Mouse (Mus musculus) MEL (cell line): ENCODE data around the gene G6pc3. TPM values are rescaled to one million over a fixed set of nuclear protein-coding genes. Genes with fewer than 3 reads are reported as not detected.

Experiments
- DNase-seq: peaks from one replicate; pipeline ENCODE4 v3.0.0; 2011; ENCODE audit warnings: low read depth, low spot score
- H3K27ac ChIP-seq: 2 replicates; pipeline ENCODE4 v1.5.1; 2012; ENCODE audit warnings: low read depth, mild to moderate bottlenecking, control low read depth, low read length, moderate library complexity; ENCODE audit not compliant: control insufficient read depth
- H3K27me3 ChIP-seq, 2 experiments: fragments of 150-350 bp in 1 of 2; sonication (generic) in 1 of 2; 2 replicates each; pipeline ENCODE4 v1.6.1; 2012; ENCODE audit warnings: low read length in 2 of 2, mild to moderate bottlenecking in 2 of 2, improper control_type of control experiment in 1 of 2, moderate library complexity in 1 of 2; ENCODE audit not compliant: insufficient read depth in 2 of 2, control insufficient read depth in 1 of 2
- H3K36me3 ChIP-seq, 2 experiments: 2 replicates each; pipeline ENCODE4 v1.6.1; 2012 to 2014; ENCODE audit warnings: low read length in 2 of 2, improper control_type of control experiment in 1 of 2, inconsistent platforms in 1 of 2, mild to moderate bottlenecking in 1 of 2; ENCODE audit not compliant: insufficient read depth in 2 of 2, control insufficient read depth in 1 of 2
- H3K4me1 ChIP-seq, 2 experiments: fragments of 150-350 bp in 1 of 2; sonication (generic) in 1 of 2; 2 replicates each; pipeline ENCODE4 v1.6.1; 2012; ENCODE audit warnings: low read length in 2 of 2, improper control_type of control experiment in 1 of 2, mild to moderate bottlenecking in 1 of 2; ENCODE audit not compliant: insufficient read depth in 2 of 2, control insufficient read depth in 1 of 2
- H3K4me3 ChIP-seq, 2 experiments: fragments of 150-350 bp in 1 of 2; sonication (generic) in 1 of 2; 2 replicates each; pipeline ENCODE4 v1.5.1; 2012; ENCODE audit warnings: low read depth in 2 of 2, low read length in 2 of 2, mild to moderate bottlenecking in 2 of 2, moderate library complexity in 2 of 2, control low read depth in 1 of 2, improper control_type of control experiment in 1 of 2; ENCODE audit not compliant: control insufficient read depth in 1 of 2, insufficient read depth in 1 of 2
- H3K79me2 ChIP-seq: 2 replicates; pipeline ENCODE4 v1.6.1; 2012; ENCODE audit warnings: mild to moderate bottlenecking, low read length, moderate library complexity; ENCODE audit not compliant: control insufficient read depth, poor library complexity, insufficient read depth
- H3K9ac ChIP-seq: 2 replicates; pipeline ENCODE4 v1.6.1; 2012; ENCODE audit warnings: low read depth, mild to moderate bottlenecking, control low read depth, low read length, moderate library complexity; ENCODE audit not compliant: control insufficient read depth, poor library complexity, severe bottlenecking
- H3K9me3 ChIP-seq: fragments of 150-350 bp; sonication (generic); replicated peaks from 2 replicates; pipeline ENCODE4 v1.6.1; 2012; ENCODE audit warnings: mild to moderate bottlenecking, low read length, improper control_type of control experiment, moderate library complexity; ENCODE audit not compliant: insufficient read depth
- BHLHE40 ChIP-seq: IDR thresholded peaks from 2 replicates; pipeline ENCODE4 v1.6.1; 2012; ENCODE audit warnings: low read depth, mild to moderate bottlenecking, inconsistent platforms, low read length, improper control_type of control experiment, borderline replicate concordance
- CHD1 ChIP-seq: IDR thresholded peaks from 2 replicates; pipeline ENCODE4 v1.6.1; 2012; ENCODE audit warnings: low read depth, mild to moderate bottlenecking, inconsistent platforms, low read length, improper control_type of control experiment
- CHD2 ChIP-seq: IDR thresholded peaks from 2 replicates; pipeline ENCODE4 v1.6.1; 2011; ENCODE audit warnings: low read length, improper control_type of control experiment
- E2F4 ChIP-seq: IDR thresholded peaks from 2 replicates; pipeline ENCODE4 v1.6.1; 2011; ENCODE audit warnings: low read depth, low read length, improper control_type of control experiment, borderline replicate concordance
- EP300 ChIP-seq, 2 experiments: IDR thresholded peaks; 2 replicates each; pipeline ENCODE4 v1.6.1; 2011; ENCODE audit warnings: improper control_type of control experiment in 2 of 2, low read length in 2 of 2, low read depth in 1 of 2, mild to moderate bottlenecking in 1 of 2
- ETS1 ChIP-seq: IDR thresholded peaks from 2 replicates; pipeline ENCODE4 v1.6.1; 2012; ENCODE audit warnings: low read depth, mild to moderate bottlenecking, inconsistent platforms, low read length, improper control_type of control experiment, moderate library complexity
- GATA1 ChIP-seq: IDR thresholded peaks from 2 replicates; pipeline ENCODE4 v1.6.1; 2011; ENCODE audit warnings: low read depth, low read length, improper control_type of control experiment
- KAT2A ChIP-seq: conservative IDR thresholded peaks from 2 replicates; pipeline ENCODE4 v1.6.1; 2012; ENCODE audit warnings: low read depth, low read length, improper control_type of control experiment, inconsistent platforms
- MAX ChIP-seq: IDR thresholded peaks from 2 replicates; pipeline ENCODE4 v1.6.1; 2011; ENCODE audit warnings: low read length, improper control_type of control experiment
- MAZ ChIP-seq: IDR thresholded peaks from 2 replicates; pipeline ENCODE4 v1.6.1; 2012; ENCODE audit warnings: low read depth, mild to moderate bottlenecking, inconsistent platforms, low read length, improper control_type of control experiment
- NELFE ChIP-seq: IDR thresholded peaks from 2 replicates; pipeline ENCODE4 v1.6.1; 2011; ENCODE audit warnings: low read depth, low read length, improper control_type of control experiment
- NRF1 ChIP-seq: IDR thresholded peaks from 2 replicates; pipeline ENCODE4 v1.6.1; 2014; ENCODE audit warnings: low read depth, mild to moderate bottlenecking, inconsistent platforms, low read length, improper control_type of control experiment, moderate library complexity; ENCODE audit not compliant: poor library complexity, insufficient read depth, severe bottlenecking
- RAD21 ChIP-seq: IDR thresholded peaks from 2 replicates; pipeline ENCODE4 v1.6.1; 2011; ENCODE audit warnings: mild to moderate bottlenecking, low read depth, low read length, improper control_type of control experiment
- RCOR1 ChIP-seq: IDR thresholded peaks from 2 replicates; pipeline ENCODE4 v1.6.1; 2012; ENCODE audit warnings: low read depth, mild to moderate bottlenecking, inconsistent platforms, low read length, improper control_type of control experiment
- SIN3A ChIP-seq: IDR thresholded peaks from 2 replicates; pipeline ENCODE4 v1.6.1; 2012; ENCODE audit warnings: low read length, improper control_type of control experiment, inconsistent platforms
- TAL1 ChIP-seq: IDR thresholded peaks from 2 replicates; pipeline ENCODE4 v1.6.1; 2012; ENCODE audit warnings: mild to moderate bottlenecking, inconsistent platforms, low read length, moderate library complexity, mixed read lengths
- UBTF ChIP-seq: IDR thresholded peaks from 2 replicates; pipeline ENCODE4 v1.6.1; 2012; ENCODE audit warnings: low read depth, mild to moderate bottlenecking, inconsistent platforms, low read length, improper control_type of control experiment, moderate library complexity, borderline replicate concordance; ENCODE audit not compliant: insufficient read depth
- USF1 ChIP-seq: IDR thresholded peaks from 2 replicates; pipeline ENCODE4 v1.6.1; 2014; ENCODE audit warnings: low read depth, mild to moderate bottlenecking, inconsistent platforms, low read length, improper control_type of control experiment, moderate library complexity
- USF2 ChIP-seq, 2 experiments: IDR thresholded peaks; 2 replicates each; pipeline ENCODE4 v1.6.1; 2011 to 2012; ENCODE audit warnings: improper control_type of control experiment in 2 of 2, low read length in 2 of 2, borderline replicate concordance in 1 of 2, inconsistent platforms in 1 of 2, low read depth in 1 of 2, mild to moderate bottlenecking in 1 of 2; ENCODE audit not compliant: insufficient read depth in 1 of 2
- ZC3H11A ChIP-seq: IDR thresholded peaks from 2 replicates; pipeline ENCODE4 v1.6.1; 2012; ENCODE audit warnings: low read depth, mild to moderate bottlenecking, inconsistent platforms, low read length, improper control_type of control experiment
- ZMIZ1 ChIP-seq: IDR thresholded peaks from 2 replicates; pipeline ENCODE4 v1.6.1; 2012; ENCODE audit warnings: low read depth, mild to moderate bottlenecking, inconsistent platforms, low read length, improper control_type of control experiment, moderate library complexity
- polyA plus RNA-seq, 2 experiments: library from polyadenylated mRNA; stranded (reverse) in 1 of 2; unstranded in 1 of 2; fragments of >175 nt in 1 of 2; fragments of >200 nt in 1 of 2; gene quantifications; 2 replicates each; pipeline versions ENCODE4 v1.2.1 to v1.2.4; 2012; ENCODE audit warnings: low replicate concordance in 2 of 2, low read depth in 1 of 2; ENCODE audit not compliant: insufficient read length in 2 of 2, insufficient read depth in 1 of 2, missing spikeins in 1 of 2
- total RNA-seq: library from RNA; depleted of rRNA; stranded (reverse); fragments of 300-350 nt; gene quantifications from 2 replicates; pipeline ENCODE4 v1.2.3, GENCODE M21; 2012

G6pc3 gene
- total and polyA plus RNA-seq, 3 experiments, result 48.9 to 104 TPM; not detected in 1

DNA sequence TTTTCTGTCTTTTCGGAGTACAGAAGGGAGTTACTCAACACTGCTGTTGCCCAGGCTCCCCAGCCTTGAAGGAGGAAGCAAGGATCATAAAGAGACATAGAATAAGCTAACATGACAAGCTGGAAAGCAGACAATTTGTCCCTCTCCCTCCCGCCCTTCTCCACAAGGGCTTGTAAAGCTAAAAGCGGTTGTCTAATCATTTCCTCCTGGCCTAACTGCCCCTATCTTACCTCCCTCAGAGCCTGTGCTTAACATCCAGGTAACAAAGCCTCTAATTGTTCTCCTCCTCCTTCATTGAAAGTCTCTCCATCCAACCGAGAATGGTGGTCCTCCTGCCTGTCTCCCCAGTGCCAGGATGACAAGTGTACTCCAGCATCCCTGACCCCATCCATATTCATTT is 1.4 kb downstream of the G6pc3 start (continued):
- TF ChIP-seq RCOR1, result peak; percentile 58
- TF ChIP-seq USF2 (IDR thresholded peaks at IDR 0.05; ENCODE audit: borderline replicate concordance in 1 of 2, insufficient read depth in 1 of 2, low read depth in 1 of 2, low read length in 2 of 2), result no peak
- TF ChIP-seq BHLHE40, result no peak

DNA sequence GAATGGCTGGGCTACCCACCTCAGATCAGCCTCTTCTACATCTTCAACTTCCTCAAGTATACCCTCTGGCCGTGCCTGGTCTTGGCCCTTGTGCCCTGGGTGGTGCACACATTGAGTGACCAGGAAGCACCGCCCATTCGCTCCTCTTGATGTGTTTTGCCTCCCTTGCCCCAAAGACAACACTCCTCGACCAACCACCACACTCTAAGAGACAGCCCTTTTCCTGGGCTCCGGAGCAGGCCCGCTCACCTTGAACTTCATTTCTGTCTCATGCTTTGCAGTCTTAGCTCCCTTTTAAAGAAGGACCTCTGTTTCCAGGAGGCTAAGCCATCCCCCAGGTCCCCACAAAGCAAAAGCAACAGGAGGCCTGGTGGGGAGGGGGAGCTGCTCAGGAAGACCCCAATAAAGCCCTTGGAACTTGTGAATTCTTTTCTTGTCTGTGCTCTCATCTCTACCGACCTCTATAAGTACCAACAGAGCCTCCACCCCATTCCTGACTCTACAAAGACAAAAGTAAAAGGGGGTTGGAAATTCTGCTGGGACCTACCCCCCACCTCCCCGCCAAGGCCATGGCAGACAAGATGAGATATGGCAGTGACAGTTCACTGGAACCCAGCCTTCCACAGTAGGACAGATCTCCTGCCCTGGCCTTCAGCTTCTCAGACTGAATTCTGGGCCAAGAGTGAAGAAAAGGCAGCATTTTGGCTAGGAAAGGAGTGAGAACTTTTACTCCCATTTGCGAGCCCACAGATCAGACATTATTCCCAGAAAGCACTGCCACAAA is 4.4 kb downstream of the G6pc3 start:
- no peaks in the 10 kb centered on the region for H3K9me3 ChIP-seq
- peaks cover 14 to 49% of the 10 kb centered on the region in 2 experiments for H3K4me1 ChIP-seq
- no peak overlapping the region for H3K4me3 ChIP-seq
- no peaks in the 10 kb centered on the region for H3K27me3 ChIP-seq
- peaks cover 16% of the 10 kb centered on the region for H3K79me2 ChIP-seq
- H3K27ac ChIP-seq, result no peak overlapping the region; the same call in 1 of the 2 replicates
- H3K36me3 ChIP-seq, result peaks cover 0 to 39% of the 10 kb centered on the region in 2 experiments; a peak in 2 of 4 replicates
- TF ChIP-seq MAX, result no peak
- TF ChIP-seq RAD21, result no peak
- no peak for TF ChIP-seq TAL1
- TF ChIP-seq ZMIZ1, result no peak
- TF ChIP-seq UBTF, result no peak
- no peak for TF ChIP-seq BHLHE40
- TF ChIP-seq USF1, result no peak
- DNase-seq, result no peak
- H3K9ac ChIP-seq, result no peak overlapping the region

DNA sequence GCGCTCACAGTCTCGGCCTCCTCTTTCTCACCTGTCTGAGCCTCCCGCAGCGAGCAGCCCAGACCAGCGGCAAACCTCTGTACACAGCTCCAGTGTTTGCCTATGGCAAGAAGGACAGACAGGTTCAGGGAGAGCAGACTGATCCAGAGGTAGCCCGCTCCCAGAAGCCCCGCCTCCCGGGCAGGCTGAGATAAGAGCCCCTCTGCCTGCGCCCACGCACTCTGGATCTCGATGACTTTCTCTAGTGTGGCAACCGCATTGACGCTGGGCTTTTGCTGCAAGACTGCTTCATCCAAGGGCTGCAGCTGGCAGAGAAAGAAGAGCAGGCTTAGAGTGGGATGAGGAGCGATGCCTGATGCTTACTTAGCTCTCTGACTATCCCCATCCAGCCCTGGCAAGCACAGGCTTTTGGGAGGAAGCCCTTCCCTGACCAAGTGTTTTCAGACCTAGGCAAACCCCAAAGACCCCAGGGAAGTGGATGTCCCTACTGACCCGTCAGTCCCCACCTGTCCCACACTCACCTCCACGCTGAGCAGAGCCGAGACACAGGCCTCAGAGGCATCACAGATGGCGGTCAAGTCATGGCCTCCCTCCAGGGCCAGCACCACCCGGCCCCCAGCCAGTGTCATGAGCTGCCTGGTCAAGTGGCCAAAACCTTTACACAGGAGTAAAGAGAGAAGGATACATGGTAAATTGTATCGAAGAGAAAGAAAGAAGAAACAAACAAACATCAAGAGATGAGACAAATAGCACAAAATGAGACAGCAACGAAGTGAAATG is 6.8 kb downstream of the G6pc3 start:
- Histone ChIP-seq H3K9ac (peak overlapping the region; percentile 45), H3K36me3 (peaks cover 0 to 33% of the 10 kb centered on the region in 2 experiments; a peak in 2 of 4 replicates), H3K27me3 (no peaks in the 10 kb centered on the region), H3K79me2 (peaks cover 6% of the 10 kb centered on the region; the same call in 1 of the 2 replicates), H3K4me3 (no peak overlapping the region), H3K4me1 (peaks cover 11 to 40% of the 10 kb centered on the region in 2 experiments), H3K27ac (peak overlapping the region; percentile 40), H3K9me3 (no peaks in the 10 kb centered on the region)
- TF ChIP-seq E2F4 (0 out of 2 replicates have a peak, but pooled peaks have one; percentile 40), SIN3A (peak; percentile 48; the same call in 1 of the 2 replicates), KAT2A (no peak), EP300 (IDR thresholded peaks at IDR 0.05; ENCODE audit: low read depth in 1 of 2, low read length in 2 of 2) (peak; percentile 41 to 61; a peak in 3 of 4 replicates), NELFE (0 out of 2 replicates have a peak, but pooled peaks have one; percentile 17), CHD2 (no peak), NRF1 (no peak), USF1 (no peak), MAX (0 out of 2 replicates have a peak, but pooled peaks have one; percentile 30), MAZ (no peak; the same call in 1 of the 2 replicates), GATA1 (peak; percentile 80), ZC3H11A (no peak), ETS1 (0 out of 2 replicates have a peak, but pooled peaks have one; percentile 39), CHD1 (no peak)
- peak; percentile 91 for DNase-seq
